Mouse (Mus musculus) embryonic facial prominence, embryonic 11.5 days (tissue): ENCODE measurements at regions not wholly inside any gene's neighbourhood (a gene's known extent, or its start where the extent isn't known, plus 50 kb on each side); places are given as distances from the start of the nearest gene placed in this dataset.

ENCODE experiments used
- ATAC-seq: fragments of 200-750 bp; cut with Nextera tagmentation; replicated peaks from 2 replicates; pipeline ENCODE4 v1.8.0; 2017; ENCODE audit warnings: low read depth; ENCODE audit not compliant: insufficient number of reproducible peaks, low FRiP score, low TSS enrichment
- DNase-seq: peaks from one replicate; pipeline ENCODE4 v3.0.0-alpha.2; 2015; ENCODE audit warnings: low spot score
- H3K27ac ChIP-seq: fragments of 300-500 bp; sonication (generic); replicated peaks from 2 replicates; pipeline ENCODE4 v1.5.1; 2014; ENCODE audit warnings: mild to moderate bottlenecking, low read depth, low read length, control low read depth
- H3K27me3 ChIP-seq: fragments of 300-500 bp; sonication (generic); 2 replicates; pipeline ENCODE4 v1.6.1; 2014; ENCODE audit warnings: mild to moderate bottlenecking, low read length, moderate library complexity, mixed read lengths; ENCODE audit not compliant: control insufficient read depth, insufficient read depth
- H3K36me3 ChIP-seq: fragments of 300-500 bp; sonication (generic); replicated peaks from 2 replicates; pipeline ENCODE4 v1.6.1; 2014; ENCODE audit warnings: low read depth, mild to moderate bottlenecking, low read length, moderate library complexity, mixed read lengths; ENCODE audit not compliant: control insufficient read depth, insufficient read depth
- H3K4me1 ChIP-seq: fragments of 300-500 bp; sonication (generic); 2 replicates; pipeline ENCODE4 v1.6.1; 2014; ENCODE audit warnings: low read length, mixed read lengths; ENCODE audit not compliant: control insufficient read depth, insufficient read depth
- H3K4me2 ChIP-seq: fragments of 300-500 bp; sonication (generic); 2 replicates; pipeline ENCODE4 v1.6.1; 2014; ENCODE audit warnings: low read depth, mild to moderate bottlenecking, control low read depth, low read length, moderate library complexity
- H3K4me3 ChIP-seq: fragments of 300-500 bp; sonication (generic); 2 replicates; pipeline ENCODE4 v1.5.1; 2014; ENCODE audit warnings: low read depth, low read length, control low read depth
- H3K9ac ChIP-seq: fragments of 300-500 bp; sonication (generic); replicated peaks from 2 replicates; pipeline ENCODE4 v1.6.1; 2014; ENCODE audit warnings: mild to moderate bottlenecking, control low read depth, low read length
- H3K9me3 ChIP-seq: fragments of 300-500 bp; sonication (generic); replicated peaks from 2 replicates; pipeline ENCODE4 v1.6.1; 2016; ENCODE audit warnings: mild to moderate bottlenecking, low read length, inconsistent platforms, mixed read lengths; ENCODE audit not compliant: control insufficient read depth
- WGBS: fragments of 180-500 bp; shearing (Covaris S2); extraction: QIAGEN DNeasy Blood & Tissue Kit; methylation state at CpG from one replicate; pipeline ENCODE4 v1.1.7; 2014; 5-methylcytosine and 5-hydroxymethylcytosine counted together

DNA sequence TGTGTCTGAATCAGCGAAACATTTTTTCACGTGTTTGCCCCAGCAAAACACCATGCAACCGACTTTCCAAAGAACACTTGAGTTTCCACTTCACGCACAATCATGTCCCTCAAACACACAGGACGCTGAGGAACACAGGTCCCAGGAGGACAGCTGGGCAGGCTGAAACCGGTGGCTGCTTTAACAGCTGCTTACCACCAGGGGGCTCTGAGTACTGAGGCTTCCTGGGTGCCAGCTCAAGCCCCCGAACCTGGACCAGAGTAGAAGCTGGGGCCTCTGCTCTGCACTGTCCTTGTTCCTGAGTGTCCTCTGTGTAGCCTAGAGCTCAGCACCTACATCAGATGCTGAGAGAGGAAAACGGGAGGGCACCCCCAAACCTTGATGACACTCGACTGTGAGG, 81.5 kb upstream of the Actrt2 start:
- Histone ChIP-seq H3K27me3 (no peaks in the 10 kb centered on the region), H3K36me3 (no peaks in the 10 kb centered on the region), H3K9me3 (no peaks in the 10 kb centered on the region), H3K4me1 (no peaks in the 10 kb centered on the region), H3K27ac (no peak overlapping the region), H3K9ac (no peak overlapping the region), H3K4me2 (no peak overlapping the region), H3K4me3 (no peak overlapping the region)
- WGBS, result 43% methylated on average over 9 of the region's 9 CpGs
- ATAC-seq (no peak), DNase-seq (peak; percentile 56)

DNA sequence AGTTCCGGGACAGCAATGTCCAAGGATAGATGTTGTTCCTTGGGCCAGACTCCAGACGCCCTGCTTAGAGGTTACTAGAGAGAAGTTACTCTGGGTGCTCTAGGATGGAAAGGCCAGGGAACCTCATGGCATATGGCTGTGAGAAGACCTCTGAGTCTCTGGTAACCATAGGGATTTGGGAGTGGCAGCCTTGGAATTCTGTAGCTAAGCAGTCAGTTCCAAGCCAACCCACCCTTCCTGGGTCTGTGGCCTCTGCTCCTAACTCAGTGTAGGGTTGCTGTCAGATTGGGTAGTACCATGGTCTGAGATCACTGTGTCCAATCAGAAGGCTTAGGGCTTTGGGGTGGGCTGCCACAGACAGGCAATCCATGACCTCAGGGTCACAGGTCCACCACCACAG, 82.3 kb upstream of the Actrt2 start:
- H3K4me2 ChIP-seq, result no peak overlapping the region
- H3K9ac ChIP-seq, result no peak overlapping the region
- no peak for ATAC-seq
- no peaks in the 10 kb centered on the region for H3K36me3 ChIP-seq
- no peak overlapping the region for H3K4me3 ChIP-seq
- H3K27me3 ChIP-seq, result no peaks in the 10 kb centered on the region
- no peak for DNase-seq
- no peak overlapping the region for H3K27ac ChIP-seq
- WGBS, result 80% methylated on average over 2 of the region's 2 CpGs
- no peaks in the 10 kb centered on the region; the same call in 1 of the 2 replicates for H3K4me1 ChIP-seq
- no peaks in the 10 kb centered on the region for H3K9me3 ChIP-seq

DNA sequence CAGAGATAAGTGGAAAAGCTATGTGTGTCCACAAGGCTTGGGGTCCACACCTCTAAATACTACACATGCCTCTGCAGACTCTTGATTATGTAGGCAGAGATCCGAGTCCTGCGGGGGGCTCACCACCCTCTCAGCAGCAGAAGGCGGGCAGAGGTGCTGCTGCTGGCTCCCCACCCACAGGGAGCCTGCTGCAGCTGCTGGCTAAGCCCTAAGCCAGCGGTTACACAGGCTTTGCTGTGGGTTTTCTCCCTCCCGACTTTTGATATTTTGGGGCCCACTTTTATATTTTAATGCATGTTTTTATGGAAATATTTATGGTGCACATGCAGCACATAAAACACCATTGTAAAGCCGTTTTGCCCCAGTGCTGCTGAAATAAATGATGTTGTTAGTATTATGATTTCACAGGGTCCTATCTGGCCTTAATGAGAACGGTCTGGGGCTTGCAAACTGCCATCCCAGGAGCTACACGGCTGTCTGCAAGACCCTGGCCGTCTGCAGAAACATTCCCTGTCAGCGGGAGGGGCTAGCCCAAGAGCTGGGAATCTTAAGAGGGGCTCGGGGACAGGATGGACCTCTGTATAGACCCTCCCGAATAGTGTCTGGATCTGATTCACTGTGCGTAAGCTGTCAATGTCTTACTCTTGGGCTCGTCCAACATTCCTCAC, 82.9 kb upstream of the Actrt2 start:
- H3K9me3 ChIP-seq, result no peaks in the 10 kb centered on the region
- H3K4me1 ChIP-seq, result no peaks in the 10 kb centered on the region; the same call in 1 of the 2 replicates
- H3K36me3 ChIP-seq, result no peaks in the 10 kb centered on the region
- no peak overlapping the region for H3K4me2 ChIP-seq
- no peak overlapping the region for H3K9ac ChIP-seq
- no peak overlapping the region for H3K27ac ChIP-seq
- 46% methylated on average over 14 of the region's 14 CpGs for WGBS
- no peak overlapping the region for H3K4me3 ChIP-seq
- DNase-seq (peak; percentile 40), ATAC-seq (no peak; the same call in 1 of the 2 replicates)
- no peaks in the 10 kb centered on the region for H3K27me3 ChIP-seq

DNA sequence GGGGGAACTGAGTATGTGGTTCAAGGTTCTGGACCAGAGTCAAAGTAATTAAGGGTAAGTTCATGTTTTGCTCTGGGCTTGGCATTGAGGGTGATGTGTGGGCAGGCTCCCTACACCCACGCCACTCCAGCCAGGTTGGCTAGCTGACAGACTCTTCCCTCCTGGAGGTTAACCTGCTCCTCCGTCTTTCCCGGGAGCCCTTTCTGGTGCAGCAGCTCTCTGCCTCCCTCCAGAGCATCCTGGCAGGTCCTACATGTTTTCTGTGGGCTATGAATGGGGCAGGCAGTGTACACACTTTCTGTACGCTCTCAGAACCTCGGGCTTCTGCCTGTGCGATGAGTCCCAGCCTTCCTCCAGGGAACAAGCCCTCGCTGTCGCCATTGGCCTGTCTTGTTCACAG, 82.8 kb upstream of the Ttc34 start:
- no peak overlapping the region for H3K4me2 ChIP-seq
- WGBS, result 69% methylated on average over 8 of the region's 8 CpGs
- ATAC-seq (no peak), DNase-seq (peak; percentile 15)
- H3K36me3 ChIP-seq, result no peaks in the 10 kb centered on the region
- no peaks in the 10 kb centered on the region; the same call in 1 of the 2 replicates for H3K4me1 ChIP-seq
- H3K9ac ChIP-seq, result no peak overlapping the region
- no peak overlapping the region for H3K27ac ChIP-seq
- no peaks in the 10 kb centered on the region for H3K27me3 ChIP-seq
- H3K9me3 ChIP-seq, result no peaks in the 10 kb centered on the region
- H3K4me3 ChIP-seq, result no peak overlapping the region

DNA sequence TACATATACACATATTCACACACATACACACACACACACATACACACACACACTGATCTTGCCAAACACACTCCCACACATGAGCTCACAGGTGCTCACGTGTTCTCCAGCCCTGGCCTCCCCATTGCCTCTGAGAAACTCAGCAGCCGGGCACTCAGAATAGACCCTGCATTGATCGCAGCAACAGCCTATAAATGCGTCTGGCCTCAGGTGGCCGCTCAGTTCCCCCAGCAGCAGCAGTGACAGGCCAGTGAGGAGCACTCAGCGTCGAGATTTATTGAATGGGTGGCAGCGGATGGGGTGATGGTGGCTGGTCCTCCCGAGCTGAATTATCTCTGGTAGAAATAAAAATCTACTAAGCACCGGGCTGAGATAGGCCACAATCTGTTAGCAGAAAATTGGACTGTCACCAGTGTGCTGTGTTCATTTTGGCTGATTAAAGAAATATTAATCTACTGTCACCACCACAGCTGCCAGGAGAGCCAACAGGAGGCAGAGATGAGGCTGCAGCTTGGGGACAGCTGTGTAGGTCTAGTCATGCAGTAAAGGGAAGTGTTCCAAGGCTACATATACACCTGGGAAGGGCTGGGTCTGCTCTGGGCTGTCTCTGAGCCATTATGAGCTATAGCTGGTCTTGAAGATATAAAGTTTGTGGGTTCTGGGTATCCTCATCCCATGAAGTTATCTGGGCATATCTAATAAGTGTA, 80.4 kb upstream of the Ttc34 start:
- Histone ChIP-seq H3K27me3 (no peaks in the 10 kb centered on the region), H3K4me3 (no peak overlapping the region), H3K9me3 (no peaks in the 10 kb centered on the region), H3K9ac (no peak overlapping the region), H3K4me1 (no peaks in the 10 kb centered on the region; the same call in 1 of the 2 replicates), H3K36me3 (no peaks in the 10 kb centered on the region), H3K4me2 (no peak overlapping the region), H3K27ac (no peak overlapping the region)
- WGBS, result 84% methylated on average over 10 of the region's 10 CpGs
- no peak for ATAC-seq
- DNase-seq, result no peak

DNA sequence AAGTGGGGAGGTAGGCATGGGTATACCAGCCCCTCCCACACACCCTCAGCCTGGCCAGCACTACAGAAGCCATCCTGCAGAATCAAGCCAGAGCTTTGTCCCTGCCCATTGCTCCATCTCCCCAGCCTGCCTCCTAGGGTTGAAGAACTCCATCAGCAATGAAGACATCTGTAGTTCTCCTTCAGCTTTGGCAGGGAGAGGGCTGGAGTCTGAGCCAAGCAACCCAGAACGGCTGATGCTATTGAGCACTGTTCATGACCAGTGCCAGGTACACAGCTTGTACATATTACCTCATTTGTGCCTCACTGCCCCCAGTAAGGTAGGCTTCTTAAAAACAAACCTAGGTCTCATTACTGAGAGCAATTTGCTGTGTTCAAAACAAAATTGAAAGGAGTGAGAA, 77.4 kb upstream of the Ttc34 start:
- Histone ChIP-seq H3K36me3 (no peaks in the 10 kb centered on the region), H3K27me3 (no peaks in the 10 kb centered on the region), H3K4me2 (no peak overlapping the region), H3K9ac (no peak overlapping the region), H3K9me3 (no peaks in the 10 kb centered on the region), H3K4me3 (no peak overlapping the region), H3K4me1 (no peaks in the 10 kb centered on the region), H3K27ac (no peak overlapping the region)
- ATAC-seq (no peak), DNase-seq (no peak)
- WGBS, result 78% methylated on average over 1 of the region's 1 CpGs

DNA sequence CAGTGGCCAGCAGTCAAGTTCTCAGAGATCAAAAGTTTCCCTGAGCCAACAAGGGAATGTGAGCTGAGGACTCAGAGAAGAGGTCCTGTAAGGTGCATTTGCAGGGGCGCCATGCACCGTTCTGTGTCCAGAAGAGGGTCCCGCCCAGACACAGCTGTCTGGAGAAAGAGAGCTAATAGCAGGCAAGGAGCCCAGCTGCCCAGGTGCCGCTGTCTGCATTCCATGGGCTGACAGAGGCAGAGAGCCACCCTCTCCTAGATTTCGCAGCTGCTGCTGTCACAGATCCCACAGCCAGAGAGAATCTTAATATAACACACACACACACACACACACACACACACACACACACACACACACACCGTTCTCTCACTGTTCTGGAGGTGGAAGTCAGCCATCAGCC, 73.0 kb upstream of the Ttc34 start:
- Histone ChIP-seq H3K4me2 (no peak overlapping the region), H3K9me3 (no peaks in the 10 kb centered on the region), H3K4me3 (no peak overlapping the region), H3K9ac (no peak overlapping the region), H3K27me3 (no peaks in the 10 kb centered on the region), H3K27ac (no peak overlapping the region), H3K36me3 (no peaks in the 10 kb centered on the region), H3K4me1 (no peaks in the 10 kb centered on the region; the same call in 1 of the 2 replicates)
- 62% methylated on average over 6 of the region's 6 CpGs for WGBS
- no peak for DNase-seq
- no peak for ATAC-seq

DNA sequence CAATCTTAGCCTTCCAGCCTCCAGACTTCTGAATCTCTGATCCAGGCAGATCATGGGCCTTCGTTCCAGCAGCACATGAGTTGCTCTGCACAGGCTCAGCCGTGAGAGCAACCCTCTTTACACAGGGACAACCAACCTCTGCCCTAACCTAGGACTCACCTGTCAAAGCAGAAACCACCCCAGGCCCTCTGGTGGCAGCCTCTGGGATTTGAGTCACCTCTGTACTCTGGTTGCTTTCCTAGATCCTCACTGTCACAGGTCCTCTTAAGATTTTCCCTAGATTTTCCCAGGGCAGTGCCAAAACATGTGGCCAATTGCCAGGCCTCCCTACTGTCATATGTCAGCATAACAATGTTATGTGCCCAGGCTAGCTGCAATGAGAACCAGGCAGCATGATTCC, 71.1 kb upstream of the Ttc34 start:
- 61% methylated on average over 2 of the region's 2 CpGs for WGBS
- no peak overlapping the region for H3K4me3 ChIP-seq
- peaks cover 2% of the 10 kb centered on the region for H3K4me1 ChIP-seq
- H3K27ac ChIP-seq, result no peak overlapping the region
- H3K36me3 ChIP-seq, result no peaks in the 10 kb centered on the region
- no peak for ATAC-seq
- H3K4me2 ChIP-seq, result no peak overlapping the region
- H3K9me3 ChIP-seq, result no peaks in the 10 kb centered on the region
- peak; percentile 45 for DNase-seq
- H3K27me3 ChIP-seq, result no peaks in the 10 kb centered on the region
- H3K9ac ChIP-seq, result no peak overlapping the region
